Mouse (Mus musculus) right cerebral cortex, postnatal 10 days (tissue): ENCODE measurements around the gene Gm49450.
"Not testable (repeated sequence)": the region's sequence is repeated elsewhere in the genome, so short reads cannot be mapped to it uniquely, and the experiment has no call there.

Experiments
- DNase-seq, 2 experiments: peaks; one replicate each; pipeline ENCODE4 v3.0.0; 2021; ENCODE audit warnings: low spot score in 2 of 2

Gene Gm49450

DNA sequence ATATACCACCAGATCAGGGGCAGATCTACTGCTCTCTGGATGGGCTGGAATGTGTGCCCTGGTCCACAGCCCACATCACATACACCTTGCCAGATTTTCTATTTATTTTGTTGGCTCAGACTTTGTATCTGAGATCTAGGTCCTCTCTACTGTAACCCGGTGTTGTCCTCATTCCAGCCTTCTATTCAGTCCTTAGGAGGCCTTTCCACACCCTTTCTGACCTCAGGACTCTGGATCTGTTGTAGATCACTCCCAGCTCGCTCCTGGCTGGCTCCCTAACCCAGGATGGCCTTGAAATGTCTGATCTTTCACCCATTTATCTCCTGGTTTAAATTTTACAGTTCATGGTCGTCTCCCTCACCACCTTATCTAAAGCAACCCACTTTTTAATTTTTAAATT lies 28.7 kb downstream of the Gm49450 start:
- no peak for DNase-seq

GRCm38 (mm10) chr15:98923031-98923537 lies 30.3 kb downstream of the Gm49450 start:
- no peak for DNase-seq

DNA sequence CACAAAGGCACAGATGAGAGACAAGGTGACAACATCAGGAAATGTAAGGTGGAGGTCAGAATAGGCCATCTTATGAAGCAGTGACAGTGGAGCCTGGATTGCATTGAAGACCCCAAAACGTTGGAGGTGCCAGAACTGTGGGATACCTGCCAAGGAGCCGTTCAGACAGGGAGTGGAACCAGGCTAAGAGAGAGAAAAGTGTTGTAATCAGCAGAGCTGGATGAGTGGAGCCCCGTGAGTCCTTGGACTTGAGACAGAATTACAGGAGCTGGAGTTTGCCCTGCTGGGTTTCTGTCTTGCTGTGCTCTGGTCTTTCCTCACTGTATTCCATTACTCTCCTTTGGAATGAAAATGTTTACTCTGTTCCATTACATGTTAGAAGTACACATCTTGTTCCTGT lies 30.8 kb downstream of the Gm49450 start:
- DNase-seq, result no peak

GRCm38 (mm10) chr15:98921510-98921909 lies 31.8 kb downstream of the Gm49450 start:
- no peak for DNase-seq

DNA sequence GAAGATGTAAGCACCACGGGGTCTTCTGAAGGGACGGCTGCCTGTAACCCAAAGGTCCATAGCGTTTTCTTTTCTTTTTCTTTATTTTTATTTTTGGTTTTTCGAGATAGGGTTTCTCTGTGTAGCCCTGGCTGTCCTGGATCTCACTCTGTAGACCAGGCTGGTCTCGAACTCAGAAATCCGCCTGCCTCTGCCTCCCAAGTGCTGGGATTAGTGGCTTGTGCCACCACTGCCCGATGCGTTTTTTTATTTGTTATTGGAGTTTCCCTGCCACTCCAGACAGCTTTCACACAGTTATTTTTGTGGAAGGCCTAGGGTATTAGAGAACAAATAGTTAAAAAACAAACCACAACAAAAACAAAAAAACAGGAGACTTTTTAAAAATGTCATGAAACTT lies 34.9 kb downstream of the Gm49450 start:
- DNase-seq, result not testable (repeated sequence)

DNA sequence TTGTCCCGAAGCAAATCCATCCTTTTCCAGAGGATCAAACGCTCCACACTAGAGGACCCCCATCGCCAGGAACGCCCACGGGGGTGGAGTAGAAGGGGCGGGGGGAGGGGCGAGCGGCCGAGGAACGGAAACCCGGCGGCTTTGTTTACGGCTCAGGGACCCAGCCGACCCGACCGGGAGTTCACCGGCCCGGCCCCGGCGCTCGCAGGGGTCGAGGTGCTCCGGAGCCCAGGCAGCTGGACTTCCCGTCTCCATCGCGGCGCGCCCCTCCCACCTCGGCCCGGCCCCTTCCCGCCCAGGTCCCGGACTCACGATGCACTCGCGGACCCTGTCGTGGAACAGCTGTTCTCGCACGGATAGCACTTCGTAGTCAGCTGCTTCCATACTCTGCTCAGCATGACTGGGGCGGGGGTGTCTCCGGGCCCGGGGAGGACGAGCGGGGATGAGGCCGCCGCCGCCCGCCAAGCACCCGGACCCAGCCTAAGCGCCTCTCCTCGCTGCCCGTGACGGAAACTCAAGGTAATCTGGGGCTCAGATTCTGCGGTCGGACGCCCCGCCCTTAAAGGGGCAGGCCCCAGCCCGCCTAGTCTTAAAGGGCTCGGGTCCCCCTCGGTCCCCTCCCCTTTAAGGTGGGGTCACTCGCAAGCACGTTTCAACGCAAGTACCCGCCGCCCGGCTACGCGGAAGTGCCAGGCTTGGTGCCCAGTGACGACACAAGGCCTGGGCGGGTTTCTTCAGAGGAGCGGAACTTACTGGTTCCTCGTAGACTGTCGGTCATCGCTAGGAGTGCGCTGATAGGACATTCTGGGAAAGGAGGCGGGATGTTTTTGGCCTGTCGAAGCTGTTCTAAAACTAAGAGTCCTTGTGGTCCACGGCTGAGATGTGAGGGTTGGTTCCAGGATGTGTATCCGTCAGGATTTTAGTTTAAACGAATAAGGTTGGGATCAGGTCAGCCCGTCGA lies 35.5 kb downstream of the Gm49450 start, which contains the start of gene Lmbr1l:
TSS of gene Lmbr1l (minus strand) at position 694 of the 961 bp plus-strand sequence.
- peak; percentile 100 for DNase-seq

DNA sequence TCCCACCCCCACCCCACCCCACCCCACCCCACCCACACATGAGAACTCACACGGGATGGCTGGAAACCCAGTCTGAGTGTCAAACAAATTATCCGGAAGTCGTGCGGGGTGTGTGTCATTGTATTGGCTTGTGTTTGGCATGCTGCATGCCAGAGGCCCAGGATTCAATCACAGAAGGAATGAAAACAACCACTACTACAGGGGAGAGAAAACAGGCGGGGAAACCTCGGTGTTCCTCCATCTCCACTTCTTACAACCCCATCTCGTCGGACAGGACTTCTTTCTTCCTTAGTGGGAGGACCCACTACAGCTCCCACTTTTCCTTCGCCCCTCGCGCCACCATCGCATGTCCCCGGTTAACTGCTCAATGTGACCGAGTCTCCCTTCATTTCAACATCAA lies 36.3 kb downstream of the Gm49450 start:
- DNase-seq, result no peak

DNA sequence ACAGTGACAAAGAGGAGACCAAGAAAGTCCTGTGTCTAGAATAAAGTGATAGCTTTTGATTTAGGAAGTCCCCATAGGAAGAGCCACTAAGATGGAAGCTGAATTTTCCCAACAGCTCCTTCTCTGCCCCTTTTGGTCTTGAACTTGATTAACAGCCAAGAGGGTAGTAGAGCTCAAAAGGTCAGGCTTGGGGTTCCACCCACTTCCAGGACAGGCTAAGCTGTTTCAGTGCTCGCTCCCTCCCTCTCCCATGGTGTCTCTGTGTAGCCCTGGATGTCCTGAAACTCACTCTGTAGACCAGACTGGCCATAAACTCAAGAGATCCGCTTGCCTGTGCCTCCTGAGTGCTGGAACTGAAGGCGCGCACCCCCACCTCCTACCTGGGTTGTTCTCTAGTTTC lies 37.3 kb downstream of the Gm49450 start:
- DNase-seq, result no peak

DNA sequence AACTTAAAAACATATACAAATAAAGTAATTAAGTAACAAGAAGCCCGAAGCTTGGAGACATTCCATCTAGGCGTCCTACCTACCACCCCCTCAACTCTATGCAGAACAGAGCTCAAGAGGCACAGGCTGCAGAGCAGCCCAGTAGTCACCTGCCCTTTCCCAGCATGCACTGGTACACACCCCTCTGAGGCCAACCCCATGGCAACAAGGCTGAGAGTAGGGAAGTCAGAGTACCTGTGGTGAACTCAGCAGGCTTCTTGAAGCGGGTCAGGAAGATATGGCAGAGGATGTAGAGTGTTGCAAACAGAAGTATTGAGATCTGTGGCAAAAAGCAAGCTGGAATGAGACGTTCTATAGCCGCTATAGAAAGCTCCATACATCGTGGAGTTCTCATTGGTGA lies 38.4 kb downstream of the Gm49450 start:
- no peak for DNase-seq

GRCm38 (mm10) chr15:98904692-98905091 lies 48.7 kb downstream of the Gm49450 start:
- DNase-seq, result no peak

DNA sequence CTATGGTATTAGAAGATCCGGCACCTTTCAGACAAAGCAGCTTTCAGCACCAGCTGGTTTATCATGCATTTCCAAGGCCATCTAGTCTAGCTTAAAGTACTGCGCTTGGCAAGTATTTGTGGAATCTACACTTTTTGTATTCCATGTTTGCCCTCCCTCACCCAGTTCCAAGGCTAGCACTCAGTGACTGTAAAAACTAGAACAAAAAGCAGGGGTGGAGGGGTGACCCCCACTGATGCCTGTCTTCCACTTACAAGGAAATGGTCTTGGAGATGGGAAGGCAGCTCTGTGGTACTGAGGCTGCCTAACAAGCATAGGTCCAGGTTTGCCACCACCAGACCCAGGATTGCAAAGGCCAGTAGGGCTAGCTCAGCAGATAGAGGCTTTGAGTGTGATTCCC lies 50.8 kb downstream of the Gm49450 start:
- DNase-seq, result no peak

GRCm38 (mm10) chr15:98901530-98901929 lies 51.8 kb downstream of the Gm49450 start:
- no peak for DNase-seq

DNA sequence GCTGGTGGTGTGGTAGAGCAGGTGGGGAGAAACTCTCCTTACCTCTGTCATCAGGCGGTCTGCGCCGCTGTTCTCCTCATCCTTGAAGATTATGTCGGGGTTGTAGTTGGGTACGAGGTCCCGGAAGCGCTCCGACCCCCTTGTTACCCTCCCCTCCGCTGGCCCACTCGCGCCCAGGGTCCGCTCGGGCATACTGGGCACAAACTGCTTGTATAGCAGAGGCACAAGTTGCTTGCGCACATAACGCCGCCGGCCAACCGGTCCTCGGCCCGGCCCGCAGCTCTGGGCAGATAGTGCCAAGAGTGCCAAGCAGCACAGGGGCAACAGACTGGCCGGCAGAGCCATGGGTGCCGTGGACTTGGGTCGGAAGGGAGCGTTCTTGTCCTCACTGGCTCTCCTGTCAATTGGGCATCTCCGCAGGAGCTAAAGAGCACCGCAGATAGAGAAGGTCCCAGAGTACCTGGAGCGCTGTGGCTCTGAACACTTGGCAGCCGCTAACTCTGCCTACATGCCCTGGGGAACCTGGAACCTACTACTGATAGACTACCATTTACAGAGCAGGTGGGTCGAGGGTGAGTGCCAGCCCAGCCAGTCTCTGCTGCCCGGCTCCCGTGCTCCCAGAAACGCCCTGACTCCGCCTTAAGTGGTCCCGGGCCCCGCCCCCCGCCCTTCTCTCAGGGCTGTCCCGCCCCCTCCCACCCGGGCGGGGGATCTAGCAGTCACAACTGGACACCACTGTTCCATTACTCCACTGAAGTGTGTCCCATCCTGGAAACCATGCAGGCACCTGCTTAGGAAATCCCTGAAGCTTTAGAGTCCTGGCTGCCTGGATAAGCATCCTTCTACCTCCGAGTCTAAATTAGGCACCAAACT lies 55.2 kb downstream of the Gm49450 start, which contains the start of gene Dhh:
TSS of gene Dhh (minus strand) at position 613 of the 873 bp plus-strand sequence.
- DNase-seq, result no peak

DNA sequence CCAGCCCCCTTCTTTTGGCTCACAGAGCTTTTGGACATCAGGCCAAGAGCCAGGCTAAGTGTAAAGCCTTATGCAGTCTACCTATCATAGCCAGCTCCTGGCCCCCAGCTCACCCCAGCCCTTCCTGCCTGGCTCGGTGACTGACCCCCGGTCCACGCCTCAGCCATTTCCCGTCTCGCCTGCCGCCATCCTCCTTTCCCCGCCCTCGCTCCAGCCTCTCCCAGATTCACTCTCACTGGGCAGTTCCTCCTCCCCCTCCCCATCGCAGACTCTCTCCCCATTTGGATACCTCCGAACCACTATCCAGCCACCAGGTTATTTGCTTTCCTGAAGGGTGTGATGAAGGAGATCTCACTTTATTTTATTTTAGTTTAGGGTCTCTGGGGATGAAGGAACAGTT lies 55.9 kb downstream of the Gm49450 start:
- no peak for DNase-seq

DNA sequence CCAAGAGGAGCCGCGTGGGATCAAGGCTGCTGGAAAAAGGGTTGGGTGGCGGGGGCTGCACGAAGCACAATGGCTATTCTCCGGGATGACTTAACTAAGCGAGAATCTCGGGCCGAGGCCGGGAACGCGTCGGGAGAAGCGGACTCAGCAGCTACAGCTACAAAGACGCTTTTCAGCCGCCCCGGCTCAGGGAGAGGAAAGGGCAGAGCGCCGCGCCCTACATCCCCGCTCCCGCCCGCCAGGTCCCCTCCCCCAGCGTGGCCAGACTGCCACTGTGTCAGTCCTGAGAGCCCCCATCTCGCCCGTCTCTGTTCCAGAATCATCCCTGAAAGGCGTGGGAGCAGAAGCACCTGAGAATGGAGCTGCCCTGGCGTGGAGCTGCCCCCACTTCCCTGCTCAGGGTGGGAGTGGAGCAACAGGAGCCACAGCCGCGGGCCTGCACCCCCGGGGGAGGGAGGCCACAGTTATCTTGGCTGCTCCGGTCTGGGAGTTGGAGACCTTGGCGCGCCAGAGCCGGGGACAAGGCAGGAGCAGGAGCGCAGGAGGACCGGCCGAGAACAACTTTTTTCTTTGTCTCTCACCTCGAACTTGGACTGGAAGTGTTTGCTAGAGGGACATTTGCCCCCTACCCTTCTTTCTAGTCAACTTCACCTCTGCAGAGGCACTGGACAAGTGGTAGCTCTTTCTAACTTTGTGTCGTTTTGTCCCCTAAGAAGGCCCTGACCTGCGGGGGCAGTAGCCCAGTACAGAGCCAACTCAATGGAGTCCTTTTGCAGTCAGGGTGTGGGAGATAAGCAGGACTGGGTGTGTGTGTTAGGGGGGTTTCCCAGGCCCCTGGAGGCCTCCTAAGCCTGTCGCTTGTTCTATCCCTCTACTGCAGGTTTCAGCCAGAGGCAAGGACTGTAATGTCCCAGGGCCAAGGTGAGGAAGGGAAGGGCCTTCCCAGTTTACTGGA lies 57.4 kb downstream of the Gm49450 start:
- DNase-seq, result no peak

GRCm38 (mm10) chr15:98894746-98895634 lies 58.4 kb downstream of the Gm49450 start:
- no peak for DNase-seq

- peak in 1 of 2 experiments; percentile 50 for DNase-seq
Measured at GRCm38 (mm10) chr15:98893940-98894745, 59.2 kb downstream of the Gm49450 start, which contains the start of gene Rhebl1. Gene Rhebl1 (minus strand): TSS chr15:98894540.

GRCm38 (mm10) chr15:98893036-98893435 lies 60.3 kb downstream of the Gm49450 start:
- no peak for DNase-seq
